Mouse (Mus musculus) myocyte (in vitro differentiated cells): ENCODE measurements around the gene Kpna2. TPM values are rescaled to one million over a fixed set of nuclear protein-coding genes. Genes with fewer than 3 reads are reported as not detected.

Experiments
- H3K27me3 ChIP-seq: one replicate; pipeline ENCODE4 v1.6.1; 2011; ENCODE audit not compliant: control insufficient read depth, insufficient read depth, insufficient read length
- H3K36me3 ChIP-seq: one replicate; pipeline ENCODE4 v1.6.1; 2011; ENCODE audit not compliant: control insufficient read depth, insufficient read depth
- H3K4me2 ChIP-seq: one replicate; pipeline ENCODE4 v1.6.1; 2011; ENCODE audit warnings: low read depth, control low read depth
- H3K4me3 ChIP-seq: one replicate; pipeline ENCODE4 v1.5.1; 2011; ENCODE audit warnings: mild to moderate bottlenecking, control low read depth, moderate library complexity
- H3K79me2 ChIP-seq: one replicate; pipeline ENCODE4 v1.6.1; 2011; ENCODE audit not compliant: control insufficient read depth, insufficient read depth
- H3ac ChIP-seq: one replicate; pipeline ENCODE4 v1.6.1; 2011; ENCODE audit not compliant: control insufficient read depth, insufficient read length
- CEBPB ChIP-seq: IDR thresholded peaks from 2 replicates; pipeline ENCODE4 v1.6.1; 2011; ENCODE audit warnings: mild to moderate bottlenecking, moderate library complexity; ENCODE audit not compliant: poor library complexity, insufficient read depth, severe bottlenecking
- E2F4 ChIP-seq: IDR thresholded peaks from one replicate; pipeline ENCODE4 v1.6.1; 2011; ENCODE audit warnings: mild to moderate bottlenecking, control low read depth, moderate library complexity; ENCODE audit not compliant: insufficient read depth
- MAX ChIP-seq: IDR thresholded peaks from one replicate; pipeline ENCODE4 v1.6.1; 2011; ENCODE audit warnings: low read depth, mild to moderate bottlenecking, control low read depth
- MYOD1 ChIP-seq, 3 experiments: IDR thresholded peaks; one replicate each; pipeline ENCODE4 v1.6.1; 2011; ENCODE audit warnings: control low read depth in 2 of 3, low read depth in 2 of 3, mild to moderate bottlenecking in 2 of 3, moderate library complexity in 1 of 3; ENCODE audit not compliant: insufficient read length in 2 of 3, control insufficient read depth in 1 of 3
- MYOG ChIP-seq, 3 experiments: IDR thresholded peaks; one replicate each; pipeline ENCODE4 v1.6.1; 2011; ENCODE audit warnings: control low read depth in 2 of 3, low read depth in 2 of 3, mild to moderate bottlenecking in 2 of 3; ENCODE audit not compliant: insufficient read length in 2 of 3, control insufficient read depth in 1 of 3, insufficient read depth in 1 of 3
- POLR2A ChIP-seq: IDR thresholded peaks from one replicate; pipeline ENCODE4 v1.6.1; 2011; ENCODE audit warnings: low read depth, mild to moderate bottlenecking, control low read depth, moderate library complexity; ENCODE audit not compliant: insufficient read length
- POLR2AphosphoS2 ChIP-seq: IDR thresholded peaks from one replicate; pipeline ENCODE4 v1.6.1; 2011; ENCODE audit warnings: low read depth, control low read depth; ENCODE audit not compliant: insufficient read length
- REST ChIP-seq: IDR thresholded peaks from one replicate; pipeline ENCODE4 v1.6.1; 2011; ENCODE audit warnings: mild to moderate bottlenecking, control low read depth, moderate library complexity; ENCODE audit not compliant: insufficient read depth, insufficient read length
- SRF ChIP-seq: IDR thresholded peaks from one replicate; pipeline ENCODE4 v1.6.1; 2011; ENCODE audit warnings: low read depth; ENCODE audit not compliant: control insufficient read depth, insufficient read length
- TCF12 ChIP-seq: IDR thresholded peaks from one replicate; pipeline ENCODE4 v1.6.1; 2011; ENCODE audit warnings: mild to moderate bottlenecking, control low read depth; ENCODE audit not compliant: poor library complexity, insufficient read depth, severe bottlenecking
- TCF3 ChIP-seq: IDR thresholded peaks from one replicate; pipeline ENCODE4 v1.6.1; 2011; ENCODE audit warnings: low read depth, control low read depth; ENCODE audit not compliant: insufficient read length
- USF1 ChIP-seq: IDR thresholded peaks from one replicate; pipeline ENCODE4 v1.6.1; 2011; ENCODE audit warnings: low read depth, mild to moderate bottlenecking, control low read depth, moderate library complexity
- polyA plus RNA-seq: library from polyadenylated mRNA; unstranded; fragments of >200 nt; fragmentation: generic; extraction: Trizol; gene quantifications from one replicate; pipeline ENCODE4 v1.2.1, GENCODE M21; 2012; ENCODE audit warnings: missing spikeins

Gene Kpna2
- polyA plus RNA-seq, 1 experiment, result 32.8 TPM

DNA sequence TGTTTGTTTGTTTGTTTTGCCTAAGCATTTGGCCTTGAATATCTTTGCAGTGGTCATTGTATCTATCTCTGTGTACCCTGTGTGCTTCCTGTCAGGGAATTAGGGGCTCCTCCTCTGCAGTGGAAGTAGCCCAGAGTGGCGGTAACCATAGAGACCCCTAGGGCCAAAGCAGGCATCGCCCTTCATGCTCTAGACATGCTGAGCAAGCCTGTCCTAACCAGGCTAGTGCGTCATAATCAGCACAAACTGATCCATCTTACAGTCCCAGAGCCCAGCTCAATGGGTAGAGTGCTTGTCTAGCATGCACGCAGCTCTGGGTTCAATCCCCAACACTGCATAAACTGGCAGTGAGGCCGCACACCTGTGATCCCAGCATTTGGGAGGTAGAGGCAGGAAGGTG lies 40.2 kb downstream of the Kpna2 start:
- Histone ChIP-seq H3K4me3 (no peak overlapping the region), H3K79me2 (no peaks in the 10 kb centered on the region), H3K4me2 (no peak overlapping the region), H3K27me3 (no peaks in the 10 kb centered on the region), H3K36me3 (no peaks in the 10 kb centered on the region), H3ac (no peak overlapping the region)
- TF ChIP-seq POLR2A, result no peak
- no peak for TF ChIP-seq SRF
- no peak for TF ChIP-seq TCF12
- no peak for TF ChIP-seq REST
- TF ChIP-seq MAX, result no peak
- TF ChIP-seq E2F4, result no peak
- TF ChIP-seq MYOD1 (IDR thresholded peaks at IDR 0.05; ENCODE audit: control insufficient read depth in 1 of 3, insufficient read length in 2 of 3, low read depth in 2 of 3), result no peak
- no peak for TF ChIP-seq MYOG (IDR thresholded peaks at IDR 0.05; ENCODE audit: control insufficient read depth in 1 of 3, insufficient read depth in 1 of 3, insufficient read length in 2 of 3, low read depth in 2 of 3)
- TF ChIP-seq CEBPB, result no peak
- TF ChIP-seq TCF3, result no peak
- no peak for TF ChIP-seq USF1
- TF ChIP-seq POLR2AphosphoS2, result no peak

DNA sequence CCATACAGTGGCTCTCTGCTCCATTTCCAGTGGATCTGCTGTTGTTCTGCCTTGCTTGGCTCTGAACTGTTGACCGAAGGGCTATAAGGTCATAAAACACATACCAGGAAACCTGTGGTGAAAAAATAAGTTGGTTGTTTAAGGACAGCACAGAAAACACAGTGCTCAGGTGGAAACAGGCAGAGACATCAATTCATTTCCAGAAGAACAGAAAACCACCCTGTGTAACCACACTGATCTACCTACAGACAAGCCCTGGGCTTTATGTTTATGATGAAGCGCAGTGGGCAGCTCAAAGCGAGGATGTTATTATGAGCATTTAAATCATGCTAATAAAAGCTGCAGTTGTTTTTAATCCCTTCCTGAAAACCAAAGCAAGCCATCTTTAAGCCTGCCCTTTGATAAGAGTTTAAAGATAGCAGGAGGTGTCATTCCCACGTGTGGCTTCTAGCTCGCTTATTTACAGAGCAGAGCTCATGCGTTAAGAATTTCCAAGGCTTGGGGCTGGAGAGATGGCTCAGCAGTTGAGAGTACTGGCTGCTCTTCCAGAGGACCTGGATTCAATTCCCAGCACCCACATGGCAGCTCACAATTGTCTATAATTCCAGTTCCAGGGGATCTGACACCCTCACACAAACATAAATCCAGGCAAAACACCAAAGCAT lies 40.8 kb downstream of the Kpna2 start:
- Histone ChIP-seq H3ac (no peak overlapping the region), H3K36me3 (no peaks in the 10 kb centered on the region), H3K79me2 (no peaks in the 10 kb centered on the region), H3K4me3 (no peak overlapping the region), H3K4me2 (no peak overlapping the region), H3K27me3 (no peaks in the 10 kb centered on the region)
- TF ChIP-seq POLR2A, result no peak
- TF ChIP-seq MAX, result no peak
- no peak for TF ChIP-seq E2F4
- no peak for TF ChIP-seq REST
- no peak for TF ChIP-seq MYOG (IDR thresholded peaks at IDR 0.05; ENCODE audit: control insufficient read depth in 1 of 3, insufficient read depth in 1 of 3, insufficient read length in 2 of 3, low read depth in 2 of 3)
- no peak for TF ChIP-seq TCF12
- no peak for TF ChIP-seq TCF3
- no peak for TF ChIP-seq CEBPB
- TF ChIP-seq MYOD1 (IDR thresholded peaks at IDR 0.05; ENCODE audit: control insufficient read depth in 1 of 3, insufficient read length in 2 of 3, low read depth in 2 of 3), result no peak
- no peak for TF ChIP-seq USF1
- TF ChIP-seq SRF, result no peak

GRCm38 (mm10) chr11:106957271-106957980 lies 41.9 kb downstream of the Kpna2 start:
- no peaks in the 10 kb centered on the region for H3K79me2 ChIP-seq
- H3K4me3 ChIP-seq, result no peak overlapping the region
- H3K4me2 ChIP-seq, result peak overlapping the region; percentile 53
- TF ChIP-seq MYOG (IDR thresholded peaks at IDR 0.05; ENCODE audit: control insufficient read depth in 1 of 3, insufficient read depth in 1 of 3, insufficient read length in 2 of 3, low read depth in 2 of 3), result no peak
- TF ChIP-seq REST, result no peak
- TF ChIP-seq POLR2AphosphoS2, result no peak
- TF ChIP-seq TCF3, result no peak
- no peak for TF ChIP-seq SRF
- TF ChIP-seq MAX, result no peak
- H3K27me3 ChIP-seq, result no peaks in the 10 kb centered on the region
- H3ac ChIP-seq, result no peak overlapping the region
- no peaks in the 10 kb centered on the region for H3K36me3 ChIP-seq

DNA sequence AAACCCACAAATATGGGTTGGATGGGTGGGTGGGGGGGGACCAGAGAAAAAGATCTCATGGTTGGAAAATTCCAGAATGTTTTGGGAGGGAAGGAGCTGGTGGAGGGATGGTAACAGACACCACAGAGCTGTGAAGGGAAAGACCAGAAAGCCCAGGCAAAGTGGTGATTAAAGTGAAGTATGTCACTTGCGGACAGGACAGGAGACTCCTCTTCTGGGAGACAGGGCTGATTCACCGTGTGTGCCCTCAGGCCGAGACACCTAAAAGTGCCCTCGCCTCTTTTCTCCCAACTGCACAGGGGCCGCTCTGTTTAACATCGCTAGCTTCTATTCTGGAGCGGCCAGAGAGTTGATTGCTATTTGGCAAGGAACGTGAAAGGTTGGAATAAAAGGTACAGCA lies 44.8 kb downstream of the Kpna2 start:
- peak overlapping the region; percentile 68 for H3K4me2 ChIP-seq
- no peaks in the 10 kb centered on the region for H3K36me3 ChIP-seq
- TF ChIP-seq REST, result no peak
- TF ChIP-seq E2F4, result no peak
- TF ChIP-seq TCF12, result no peak
- TF ChIP-seq POLR2A, result no peak
- TF ChIP-seq POLR2AphosphoS2, result no peak
- TF ChIP-seq USF1, result no peak
- TF ChIP-seq SRF, result no peak
- no peak for TF ChIP-seq MYOD1 (IDR thresholded peaks at IDR 0.05; ENCODE audit: control insufficient read depth in 1 of 3, insufficient read length in 2 of 3, low read depth in 2 of 3)
- no peak for TF ChIP-seq CEBPB
- no peak for TF ChIP-seq MYOG (IDR thresholded peaks at IDR 0.05; ENCODE audit: control insufficient read depth in 1 of 3, insufficient read depth in 1 of 3, insufficient read length in 2 of 3, low read depth in 2 of 3)
- TF ChIP-seq MAX, result no peak
- no peak overlapping the region for H3ac ChIP-seq
- no peaks in the 10 kb centered on the region for H3K27me3 ChIP-seq
- H3K79me2 ChIP-seq, result no peaks in the 10 kb centered on the region
- H3K4me3 ChIP-seq, result peak overlapping the region; percentile 17
